Mouse (Mus musculus) stomach, embryonic 16.5 days (tissue): ENCODE data around the gene Gucy2c. TPM values are rescaled to one million over a fixed set of nuclear protein-coding genes. Genes with fewer than 3 reads are reported as not detected.

Experiments used
- ATAC-seq: fragments of 200-750 bp; cut with Nextera tagmentation; 2 replicates; pipeline ENCODE4 v1.8.0; 2017; ENCODE audit warnings: moderate number of reproducible peaks, moderate TSS enrichment; ENCODE audit not compliant: insufficient read depth, low FRiP score
- H3K27ac ChIP-seq: fragments of 300-500 bp; sonication (generic); 2 replicates; pipeline ENCODE4 v1.5.1; 2014; ENCODE audit warnings: low read length
- H3K27me3 ChIP-seq: fragments of 300-500 bp; sonication (generic); 2 replicates; pipeline ENCODE4 v1.6.1; 2014; ENCODE audit warnings: low read length, control low read depth, mixed read lengths; ENCODE audit not compliant: control insufficient read depth, insufficient read depth
- H3K36me3 ChIP-seq: fragments of 300-500 bp; sonication (generic); 2 replicates; pipeline ENCODE4 v1.6.1; 2014; ENCODE audit warnings: low read length; ENCODE audit not compliant: control insufficient read depth, insufficient read depth
- H3K4me1 ChIP-seq: fragments of 300-500 bp; sonication (generic); 2 replicates; pipeline ENCODE4 v1.6.1; 2014; ENCODE audit warnings: low read length, control low read depth, mixed read lengths; ENCODE audit not compliant: control insufficient read depth, insufficient read depth
- H3K4me2 ChIP-seq: fragments of 300-500 bp; sonication (generic); 2 replicates; pipeline ENCODE4 v1.6.1; 2014; ENCODE audit warnings: low read depth, low read length, mixed read lengths
- H3K4me3 ChIP-seq: fragments of 300-500 bp; sonication (generic); replicated peaks from 2 replicates; pipeline ENCODE4 v1.5.1; 2014; ENCODE audit warnings: mild to moderate bottlenecking, low read length
- H3K9ac ChIP-seq: fragments of 300-500 bp; sonication (generic); 2 replicates; pipeline ENCODE4 v1.6.1; 2014; ENCODE audit warnings: low read length
- H3K9me3 ChIP-seq: fragments of 300-500 bp; sonication (generic); replicated peaks from 2 replicates; pipeline ENCODE4 v1.6.1; 2016; ENCODE audit warnings: low read length, control low read depth; ENCODE audit not compliant: control insufficient read depth
- WGBS: fragments of 180-500 bp; shearing (Covaris S2); extraction: QIAGEN DNeasy Blood & Tissue Kit; methylation state at CpG from one replicate; pipeline ENCODE4 v1.1.7; 2014; 5-methylcytosine and 5-hydroxymethylcytosine counted together
- microRNA-seq: library from miRNA; unstranded; fragments of <30 nt; microRNA quantifications from one replicate; pipeline ENCODE4, GENCODE M21; 2016
- polyA plus RNA-seq: library from polyadenylated mRNA; unstranded; fragments of >200 nt; fragmentation: Nextera tagmentation; extraction: Ambion mirVana; gene quantifications from 2 replicates; pipeline ENCODE4 v1.2.1, GENCODE M21; 2015

Gene Gucy2c
- polyA plus RNA-seq, 1 experiment from 2014 or later: 8.7 TPM

DNA sequence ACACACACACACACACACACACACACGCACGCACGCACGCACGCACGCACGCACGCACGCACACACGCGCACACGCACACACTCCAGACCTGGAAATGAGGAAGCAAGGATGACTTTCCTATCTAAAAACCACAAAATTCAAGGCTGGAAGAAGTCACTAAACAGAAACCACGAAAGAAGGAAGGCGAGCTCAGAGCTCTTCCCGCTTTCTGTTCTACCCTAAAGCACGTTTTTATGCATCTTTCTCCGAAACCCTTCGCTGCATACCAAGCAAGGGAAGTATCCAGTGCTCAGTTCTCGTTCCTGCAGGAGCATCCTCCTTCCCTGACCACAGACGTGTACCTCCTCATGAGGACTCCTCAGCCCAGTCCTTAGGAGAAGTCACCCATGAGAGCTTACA, 127.1 kb downstream of the Gucy2c start:
- ATAC-seq: no peak
- Histone ChIP-seq H3K27me3 (no peaks in the 10 kb centered on the region), H3K4me3 (no peak overlapping the region), H3K27ac (no peak overlapping the region), H3K4me2 (no peak overlapping the region), H3K9ac (no peak overlapping the region), H3K4me1 (no peaks in the 10 kb centered on the region), H3K36me3 (no peaks in the 10 kb centered on the region), H3K9me3 (no peaks in the 10 kb centered on the region)
- WGBS: 83% methylated on average over 20 of the region's 20 CpGs

DNA sequence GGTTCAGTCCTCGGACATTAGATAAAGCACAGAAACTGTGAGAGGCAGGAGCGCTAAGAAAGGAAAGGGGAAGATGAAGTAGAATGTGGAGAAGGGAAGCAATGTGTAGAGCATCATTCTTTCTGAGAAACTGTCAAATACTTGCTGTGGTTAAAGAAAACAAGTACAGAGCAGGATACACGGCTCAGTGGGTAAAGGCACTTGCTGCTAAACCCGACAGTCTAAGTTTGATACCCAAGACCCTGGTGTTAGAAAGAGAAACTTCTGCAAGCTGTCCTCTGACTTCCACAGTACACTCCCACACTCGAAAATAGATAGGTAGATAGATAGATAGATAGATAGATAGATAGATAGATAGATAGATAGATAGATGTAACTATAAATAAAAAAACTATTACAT, 128.2 kb downstream of the Gucy2c start:
- H3K27ac ChIP-seq: no peak overlapping the region
- H3K9me3 ChIP-seq: no peaks in the 10 kb centered on the region
- no peak for ATAC-seq
- 47% methylated on average over 5 of the region's 5 CpGs for WGBS
- H3K27me3 ChIP-seq: no peaks in the 10 kb centered on the region
- no peaks in the 10 kb centered on the region for H3K36me3 ChIP-seq
- no peak overlapping the region for H3K4me3 ChIP-seq
- no peak overlapping the region for H3K9ac ChIP-seq
- no peaks in the 10 kb centered on the region for H3K4me1 ChIP-seq
- H3K4me2 ChIP-seq: no peak overlapping the region

DNA sequence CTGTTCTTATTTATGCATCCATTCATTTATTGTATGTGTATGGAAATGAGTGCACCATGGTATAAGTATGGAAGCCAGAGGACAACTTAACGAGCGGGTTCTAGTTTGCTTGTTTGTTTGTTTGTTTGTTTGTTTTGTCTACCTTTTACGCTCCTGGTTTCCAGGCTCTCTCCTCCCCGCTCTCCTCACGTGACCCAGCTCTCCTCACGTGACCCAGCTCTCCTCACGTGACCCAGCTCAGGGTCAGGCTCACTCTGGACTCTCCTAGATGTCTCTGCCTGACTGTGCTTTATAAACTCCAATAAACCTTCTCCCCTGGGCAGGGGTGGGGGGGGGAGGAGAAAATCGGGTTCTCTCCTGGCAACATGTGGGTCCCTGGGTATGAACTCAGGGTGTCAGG, 130.9 kb downstream of the Gucy2c start:
- no peaks in the 10 kb centered on the region for H3K27me3 ChIP-seq
- no peaks in the 10 kb centered on the region for H3K9me3 ChIP-seq
- H3K36me3 ChIP-seq: no peaks in the 10 kb centered on the region
- no peak for ATAC-seq
- WGBS: 81% methylated on average over 8 of the region's 8 CpGs
- H3K4me1 ChIP-seq: no peaks in the 10 kb centered on the region
- no peak overlapping the region for H3K9ac ChIP-seq
- H3K27ac ChIP-seq: no peak overlapping the region
- no peak overlapping the region for H3K4me2 ChIP-seq
- H3K4me3 ChIP-seq: no peak overlapping the region

DNA sequence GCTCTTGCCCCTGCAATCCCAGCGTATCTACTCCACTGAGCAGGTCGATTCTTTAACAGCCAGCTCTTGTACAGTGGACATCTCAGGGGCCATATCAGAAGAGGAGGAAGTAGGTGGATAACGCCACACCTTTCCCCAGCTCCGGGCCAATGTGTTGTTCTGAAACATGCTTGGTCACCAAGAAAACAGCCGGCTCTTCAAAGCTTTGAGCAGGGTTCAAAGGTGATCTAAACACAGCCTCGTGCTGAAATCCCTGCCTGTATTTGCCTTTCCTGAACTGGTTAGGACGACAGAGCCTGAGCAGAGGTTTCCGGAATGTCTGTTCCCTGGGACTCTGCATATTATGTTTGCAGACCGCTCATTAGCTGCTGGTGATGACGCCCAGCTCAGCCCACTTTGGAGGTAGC, 134.1 kb downstream of the Gucy2c start:
- ATAC-seq: peak; percentile 60; the same call in 1 of the 2 replicates
- H3K27ac ChIP-seq: peak overlapping the region; percentile 10; the same call in 1 of the 2 replicates
- WGBS: 34% methylated on average over 10 of the region's 10 CpGs

More for the DNA sequence above, 134.1 kb downstream of the Gucy2c start:
- no peak overlapping the region for H3K4me3 ChIP-seq
- H3K4me1 ChIP-seq: no peaks in the 10 kb centered on the region
- peaks cover 4% of the 10 kb centered on the region for H3K9me3 ChIP-seq
- H3K4me2 ChIP-seq: no peak overlapping the region
- H3K9ac ChIP-seq: no peak overlapping the region
- no peaks in the 10 kb centered on the region for H3K36me3 ChIP-seq
- no peaks in the 10 kb centered on the region for H3K27me3 ChIP-seq

Small RNA genes lying within 50 kb of the gene (microRNA-seq; reads per million reads assigned to microRNA genes)
- gene Gm44364: not detected

Other genes starting within 250 kb of the Gucy2c start
- gene Plbd1, start 119.8 kb downstream of the Gucy2c start, polyA plus RNA-seq: 32.8 and 37.3 TPM in 2 replicates
- gene Hist4h4, start 22.6 kb upstream of the Gucy2c start, polyA plus RNA-seq: 0.83 and 0.89 TPM in 2 replicates
- gene H2afj, start 26.5 kb upstream of the Gucy2c start, polyA plus RNA-seq: 180 and 196 TPM in 2 replicates
- 0.46 and 2.6 TPM in 2 replicates for gene BC049715, start 45.9 kb upstream of the Gucy2c start, polyA plus RNA-seq
- 85.0 and 90.8 TPM in 2 replicates for gene Wbp11, start 46.5 kb upstream of the Gucy2c start, polyA plus RNA-seq
- 1.2 and 2.2 TPM in 2 replicates for gene Smco3, start 53.7 kb upstream of the Gucy2c start, polyA plus RNA-seq
- 6.9 and 7.9 TPM in 2 replicates for gene Art4, start 76.0 kb upstream of the Gucy2c start, polyA plus RNA-seq
- gene Mgp, start 94.1 kb upstream of the Gucy2c start, polyA plus RNA-seq: 224 and 245 TPM in 2 replicates
- gene Erp27, start 140.4 kb upstream of the Gucy2c start, polyA plus RNA-seq: 41.0 and 44.8 TPM in 2 replicates
- gene Pde6h, start 142.1 kb upstream of the Gucy2c start, polyA plus RNA-seq: 0.06 TPM in 1 of 2 replicates, not detected in the other
- 57.8 and 69.5 TPM in 2 replicates for gene Arhgdib, start 160.1 kb upstream of the Gucy2c start, polyA plus RNA-seq